Mouse (Mus musculus): ENCODE data around the gene Aaed1.

DNA sequence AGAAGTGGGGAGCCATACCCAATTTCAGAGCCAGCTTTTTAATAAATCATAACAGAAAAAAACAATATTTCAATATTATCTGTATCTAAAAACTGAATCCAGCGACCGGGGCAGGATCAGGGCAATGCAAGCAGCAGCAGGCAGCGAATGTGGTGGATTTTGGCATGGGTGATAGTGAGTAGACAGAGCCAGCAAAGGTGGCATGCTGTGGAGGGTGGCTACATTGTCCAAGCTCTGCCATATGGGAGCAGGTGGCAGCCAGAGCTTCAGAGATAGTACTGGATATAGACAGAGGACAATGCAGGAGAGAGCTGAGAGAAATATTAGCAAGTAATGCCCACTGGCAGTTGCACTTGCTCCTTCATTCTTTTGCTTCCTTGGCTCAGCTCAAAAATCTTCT is 47.2 kb upstream of the Aaed1 start:
- TF ChIP-seq GATA1 (IDR thresholded peaks at IDR 0.05; ENCODE audit: low read length) (no peak), TAL1 (IDR thresholded peaks at IDR 0.05; ENCODE audit: low read length) (no peak)
